Mouse (Mus musculus) kidney, adult 11 months (tissue): ENCODE measurements at regions not wholly inside any gene's neighbourhood (a gene's known extent, or its start where the extent isn't known, plus 50 kb on each side); places are given as distances from the start of the nearest gene placed in this dataset.
A peak's percentile ranks its signal among the peaks of the same experiment; 100 is the strongest.

Source experiments
- DNase-seq: peaks from one replicate; pipeline ENCODE4 v3.0.0; 2022

GRCm38 (mm10) chr8:30797341-30797740, 2631.2 kb upstream of the 5930422O12Rik start:
- DNase-seq: no peak

GRCm38 (mm10) chr8:30817028-30817427, 2611.5 kb upstream of the 5930422O12Rik start:
- no peak for DNase-seq

- no peak for DNase-seq
Observed at GRCm38 (mm10) chr8:30822835-30823587, 2605.5 kb upstream of the 5930422O12Rik start.

- no peak for DNase-seq
Observed at GRCm38 (mm10) chr8:30823588-30823938, 2604.9 kb upstream of the 5930422O12Rik start.

GRCm38 (mm10) chr8:30826021-30826420, 2602.5 kb upstream of the 5930422O12Rik start:
- no peak for DNase-seq

GRCm38 (mm10) chr8:30838056-30838455, 2590.5 kb upstream of the 5930422O12Rik start:
- no peak for DNase-seq

- peak; percentile 15 for DNase-seq
Observed at GRCm38 (mm10) chr8:30840064-30840463, 2588.4 kb upstream of the 5930422O12Rik start.

- no peak for DNase-seq
Observed at GRCm38 (mm10) chr8:30863017-30863416, 2565.5 kb upstream of the 5930422O12Rik start.

- no peak for DNase-seq
Observed at GRCm38 (mm10) chr8:30906044-30906695, 2522.3 kb upstream of the 5930422O12Rik start.

GRCm38 (mm10) chr8:30913664-30914063, 2514.8 kb upstream of the 5930422O12Rik start:
- no peak for DNase-seq

GRCm38 (mm10) chr8:30915127-30915526, 2513.4 kb upstream of the 5930422O12Rik start:
- DNase-seq: no peak

- DNase-seq: no peak
Observed at GRCm38 (mm10) chr8:30915601-30916171, 2512.8 kb upstream of the 5930422O12Rik start.

GRCm38 (mm10) chr8:30916184-30916751, 2512.2 kb upstream of the 5930422O12Rik start:
- DNase-seq: no peak

GRCm38 (mm10) chr8:30921451-30921850, 2507.1 kb upstream of the 5930422O12Rik start:
- no peak for DNase-seq

GRCm38 (mm10) chr8:30923301-30924159, 2505.0 kb upstream of the 5930422O12Rik start:
- DNase-seq: peak; percentile 17

- no peak for DNase-seq
Observed at GRCm38 (mm10) chr8:30924160-30924534, 2504.4 kb upstream of the 5930422O12Rik start.

GRCm38 (mm10) chr8:30924656-30925055, 2503.9 kb upstream of the 5930422O12Rik start:
- DNase-seq: no peak

GRCm38 (mm10) chr8:30937449-30938075, 2490.9 kb upstream of the 5930422O12Rik start:
- no peak for DNase-seq

- DNase-seq: no peak
Observed at GRCm38 (mm10) chr8:30940901-30941300, 2487.6 kb upstream of the 5930422O12Rik start.

- DNase-seq: no peak
Observed at GRCm38 (mm10) chr8:30941511-30942175, 2486.9 kb upstream of the 5930422O12Rik start.

- no peak for DNase-seq
Observed at GRCm38 (mm10) chr8:30946154-30947065, 2482.1 kb upstream of the 5930422O12Rik start.
